Mouse (Mus musculus): ENCODE data around the gene Ttc7b. TPM values are rescaled to one million over a fixed set of nuclear protein-coding genes. Genes with fewer than 3 reads are reported as not detected.

Gene Ttc7b
- total RNA-seq (2021) = 10 to 100 TPM; 65.8 to 73.1 TPM
- long read RNA-seq, experiment 1, partial matches to known transcripts = 12 of 58 reads
- long read RNA-seq, experiment 1, other reads (novel, unspliced or antisense) = 39 of 58 reads
- long read RNA-seq, experiment 2, transcript Ttc7b-201 (20 exons, 3,446 nt) = major isoform, 12 of 67 reads
- long read RNA-seq, experiment 2, partial matches to known transcripts = 12 of 67 reads
- long read RNA-seq, experiment 2, other reads (novel, unspliced or antisense) = 43 of 67 reads

- peak; percentile 81 to 89 for DNase-seq
Measured at GRCm38 (mm10) chr12:100520794-100521186, at the start of gene Ttc7b. TSS of gene Ttc7b (minus strand) at chr12:100520826.

DNA sequence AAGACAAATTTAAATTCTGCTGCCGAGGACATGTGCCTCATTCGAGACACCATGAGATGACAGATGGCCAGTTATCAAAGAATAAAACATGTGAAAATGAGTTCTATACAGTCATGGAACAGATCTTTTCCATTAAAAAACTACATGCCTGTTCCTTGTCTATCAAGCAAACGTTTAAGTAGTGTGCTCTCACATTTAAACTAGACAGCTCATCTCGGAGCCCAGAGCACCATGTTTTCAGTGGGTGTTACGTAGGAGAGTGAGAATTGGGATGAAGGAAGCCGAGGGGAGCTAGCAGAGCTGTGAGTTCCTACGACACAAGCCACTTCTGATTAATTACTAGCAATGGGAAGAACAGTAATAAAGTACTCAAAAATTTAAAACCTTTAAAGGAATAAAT, 48.2 kb upstream of the Ttc7b start:
- intact Hi-C loops (cut with DNase I) = no loop called here
- DNase-seq = no peak

More at GRCm38 (mm10) chr12:100520794-100521186, at the start of gene Ttc7b:
- intact Hi-C loops (cut with DNase I) = loop anchor here (5.0 kb wide), 1 partner anchor 52 kb away; no protein-coding TSS in a partner anchor

DNA sequence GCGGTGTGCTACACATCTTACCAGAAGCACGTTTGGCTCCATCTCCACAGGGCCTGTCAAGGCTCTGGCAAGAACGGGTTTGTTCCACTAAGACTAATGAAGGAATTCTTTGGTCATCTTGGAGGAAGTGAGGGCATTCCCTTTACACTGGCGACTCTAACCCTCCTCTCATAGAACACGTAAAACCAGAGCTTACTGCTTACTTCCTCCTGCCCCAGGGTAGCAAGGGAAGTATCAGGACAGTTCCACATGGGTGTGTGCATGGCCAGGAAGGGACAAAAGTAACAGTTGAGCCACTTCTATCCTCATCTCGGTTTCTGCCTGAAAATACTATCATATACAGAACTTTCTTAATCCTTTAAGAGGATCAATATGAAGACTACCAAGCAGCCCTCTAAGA, 47.5 kb upstream of the Ttc7b start:
- DNase-seq = no peak
- intact Hi-C loops (cut with DNase I) = no loop called here

- intact Hi-C loops (cut with DNase I) = no loop called here
- no peak for DNase-seq
Measured at GRCm38 (mm10) chr12:100567627-100568026, 47.0 kb upstream of the Ttc7b start.

GRCm38 (mm10) chr12:100553675-100554074, 33.0 kb upstream of the Ttc7b start:
- DNase-seq = no peak
- intact Hi-C loops (cut with DNase I) = no loop called here

GRCm38 (mm10) chr12:100551972-100552371, 31.3 kb upstream of the Ttc7b start:
- no peak for DNase-seq
- intact Hi-C loops (cut with DNase I) = no loop called here

DNA sequence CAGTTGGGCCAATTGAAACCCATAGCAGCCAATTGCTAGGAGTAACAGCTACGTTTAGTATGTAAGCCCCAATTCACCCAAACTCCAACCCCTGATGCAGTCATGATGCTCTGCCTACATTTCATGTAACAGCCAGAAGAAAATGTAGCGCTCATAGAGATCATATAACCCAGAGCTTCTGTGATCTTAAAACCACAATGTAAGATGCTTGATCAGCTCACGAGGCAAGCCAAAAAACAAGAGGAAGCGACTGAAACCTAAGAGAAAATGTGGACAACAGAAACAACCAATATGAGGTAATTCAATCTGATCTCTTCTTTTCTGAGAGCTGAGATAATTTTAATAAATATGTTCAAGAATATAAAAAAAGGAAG, 23.6 kb upstream of the Ttc7b start:
- intact Hi-C loops (cut with DNase I) = no loop called here

DNA sequence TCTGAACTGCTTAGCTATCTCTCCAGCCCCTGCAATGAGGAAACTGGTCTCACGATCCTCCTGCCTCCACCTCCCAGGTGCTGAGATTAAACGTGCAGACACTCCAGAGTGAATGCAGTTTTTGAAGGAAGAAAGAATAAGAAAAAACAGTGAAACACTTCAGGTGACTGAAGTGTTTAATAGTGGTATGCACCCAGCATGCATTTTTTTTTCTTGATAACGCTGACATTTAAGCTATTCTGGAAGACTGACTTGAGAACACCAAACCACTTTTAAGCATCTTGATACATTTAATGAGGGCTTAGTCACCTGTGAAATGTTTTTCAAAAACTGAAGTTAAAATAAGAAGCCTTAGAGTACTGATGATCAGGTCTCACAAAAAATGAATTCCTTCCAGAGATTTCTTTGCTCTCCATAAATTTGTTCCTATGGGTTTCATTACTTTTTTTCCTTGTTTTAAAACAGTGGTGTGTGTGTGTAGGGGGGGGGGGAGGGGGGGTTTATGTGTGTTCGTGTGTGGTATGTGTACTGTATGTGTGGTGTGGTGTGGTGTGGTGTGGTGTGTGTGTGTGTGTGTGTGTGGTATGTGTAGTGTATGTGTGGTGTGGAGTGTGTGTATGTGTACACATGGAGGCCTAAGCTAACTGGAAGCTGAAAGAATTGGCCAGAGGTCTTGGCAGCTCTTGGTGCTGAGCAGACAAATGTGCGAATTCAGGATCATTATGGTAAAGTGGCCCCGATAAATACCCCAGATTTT, 23.0 kb upstream of the Ttc7b start:
- no peak for DNase-seq
- intact Hi-C loops (cut with DNase I) = no loop called here

More for the DNA sequence above, 23.6 kb upstream of the Ttc7b start:
- no peak for DNase-seq

- intact Hi-C loops (cut with DNase I) = no loop called here
- no peak for DNase-seq
Measured at GRCm38 (mm10) chr12:100542494-100542893, 21.9 kb upstream of the Ttc7b start.

- no peak for DNase-seq
- intact Hi-C loops (cut with DNase I) = no loop called here
Measured at GRCm38 (mm10) chr12:100542076-100542475, 21.4 kb upstream of the Ttc7b start.

GRCm38 (mm10) chr12:100539158-100539714, 18.6 kb upstream of the Ttc7b start:
- intact Hi-C loops (cut with DNase I) = no loop called here
- DNase-seq = no peak

- peak; percentile 42 to 57 for DNase-seq
- intact Hi-C loops (cut with DNase I) = no loop called here
Measured at GRCm38 (mm10) chr12:100538445-100539157, 18.0 kb upstream of the Ttc7b start.

GRCm38 (mm10) chr12:100537091-100537490, 16.5 kb upstream of the Ttc7b start:
- intact Hi-C loops (cut with DNase I) = no loop called here
- no peak for DNase-seq

DNA sequence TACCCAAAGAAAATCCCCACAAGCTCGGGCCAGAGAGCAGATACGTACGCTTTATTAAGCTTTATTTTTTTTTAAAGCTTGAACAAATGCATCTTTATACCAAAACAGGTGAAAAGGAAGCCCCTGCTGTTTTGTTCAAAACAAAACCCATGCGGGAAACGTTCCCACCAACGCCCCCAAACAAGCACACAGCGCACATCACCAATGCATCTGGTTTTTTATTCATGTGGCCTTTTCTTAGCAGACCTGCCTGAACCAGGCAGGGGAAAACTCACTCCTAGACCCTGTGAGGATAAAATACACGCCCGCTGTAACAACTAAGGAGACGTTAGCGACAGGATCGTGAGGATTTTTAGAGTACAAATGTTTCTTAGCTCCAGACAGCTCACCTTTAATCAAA, 14.4 kb upstream of the Ttc7b start:
- no peak for DNase-seq
- intact Hi-C loops (cut with DNase I) = no loop called here

DNA sequence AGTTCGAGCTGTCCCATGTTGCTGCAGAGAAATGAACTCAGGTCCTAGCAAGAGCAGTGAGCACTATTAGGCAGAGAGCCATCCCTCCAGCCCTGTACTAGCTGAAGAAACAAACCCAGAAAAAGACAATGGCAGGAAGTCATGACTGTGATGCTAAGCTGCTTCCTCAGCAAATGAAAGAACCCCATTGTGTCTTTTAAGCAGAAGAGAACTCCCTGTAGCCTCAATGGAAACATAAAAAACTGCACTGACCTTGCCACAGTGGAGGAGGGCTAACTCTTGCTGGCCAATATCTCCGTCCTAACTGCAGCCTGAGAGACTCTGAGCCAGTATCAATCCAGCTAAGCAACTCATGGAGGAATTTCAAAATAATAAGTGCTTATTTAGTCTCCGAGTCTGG, 13.4 kb upstream of the Ttc7b start:
- intact Hi-C loops (cut with DNase I) = no loop called here
- peak in 1 of 2 experiments; percentile 32 for DNase-seq

- intact Hi-C loops (cut with DNase I) = no loop called here
- no peak for DNase-seq
Measured at GRCm38 (mm10) chr12:100533209-100533608, 12.6 kb upstream of the Ttc7b start.

- DNase-seq = peak in 1 of 2 experiments; percentile 0
- intact Hi-C loops (cut with DNase I) = no loop called here
Measured at GRCm38 (mm10) chr12:100531740-100532139, 11.1 kb upstream of the Ttc7b start.

DNA sequence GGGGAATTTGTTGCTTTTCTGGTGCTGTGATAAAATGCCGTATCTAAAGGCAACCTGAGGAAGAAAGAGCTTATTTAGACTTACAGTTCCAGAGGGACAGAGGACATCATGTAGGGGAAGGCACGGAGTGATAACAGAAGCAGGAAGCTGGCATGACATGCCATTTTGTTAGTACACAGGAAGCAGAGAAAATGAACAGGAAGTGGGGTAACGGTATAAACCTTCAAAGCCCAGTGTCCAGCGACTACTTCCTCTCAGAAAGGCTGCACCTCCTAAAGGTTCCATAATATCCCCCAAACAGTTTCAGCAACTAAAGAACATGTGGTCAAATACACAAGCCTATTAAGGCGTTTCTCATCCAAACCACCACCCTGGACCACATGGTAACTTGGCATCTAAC, 10.2 kb upstream of the Ttc7b start:
- intact Hi-C loops (cut with DNase I) = no loop called here
- no peak for DNase-seq

GRCm38 (mm10) chr12:100529651-100530050, 9.0 kb upstream of the Ttc7b start:
- intact Hi-C loops (cut with DNase I) = no loop called here
- DNase-seq = no peak

DNA sequence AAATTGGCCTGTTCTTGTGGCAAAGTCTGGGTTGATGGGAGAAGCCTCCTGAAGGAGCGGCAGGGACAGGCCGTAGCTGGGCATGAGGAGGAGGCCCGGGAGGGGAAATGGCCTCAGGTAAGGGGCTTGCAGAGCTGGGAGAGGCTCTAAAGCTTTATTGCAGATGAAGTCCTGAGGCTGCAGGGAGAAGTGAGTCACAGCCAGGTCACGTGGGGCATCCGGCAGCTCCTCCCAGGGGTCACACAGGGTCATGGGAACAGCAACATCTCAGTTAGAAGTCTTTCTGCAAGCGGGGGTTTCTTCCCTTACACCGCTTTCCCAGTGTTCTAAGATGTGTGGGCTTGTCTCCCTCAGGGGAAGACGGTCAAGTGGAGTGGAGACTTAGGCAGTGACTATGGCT, 8.5 kb upstream of the Ttc7b start:
- intact Hi-C loops (cut with DNase I) = no loop called here
- DNase-seq = peak; percentile 69 to 75

DNA sequence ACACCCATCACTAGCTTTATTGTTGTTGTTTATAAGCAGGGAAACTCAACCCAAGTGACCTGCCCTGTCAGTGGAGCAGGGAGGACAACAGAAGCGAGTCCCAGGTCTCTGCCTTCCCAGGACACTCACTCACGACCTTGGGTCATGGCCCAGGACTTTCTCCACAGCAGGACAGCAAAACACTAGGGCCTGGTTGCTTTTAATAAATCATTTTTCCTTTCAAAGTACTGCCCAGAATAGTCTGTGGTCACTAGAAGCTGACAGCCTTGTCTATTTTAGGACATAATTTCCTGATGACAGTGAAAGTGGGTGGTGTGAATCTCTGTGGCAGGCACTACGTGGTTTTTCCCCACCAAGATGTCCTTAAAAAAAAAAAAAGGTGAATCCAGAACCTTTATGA, 7.6 kb upstream of the Ttc7b start:
- no peak for DNase-seq
- intact Hi-C loops (cut with DNase I) = no loop called here

Measured in heart, postnatal 14 days (tissue).